Mouse (Mus musculus): ENCODE results near the gene Tada1.

GRCm38 (mm10) chr1:166429053-166429452 lies 50.2 kb downstream of the Tada1 start:
- TF ChIP-seq CTCF (IDR thresholded peaks at IDR 0.05; ENCODE audit: insufficient read depth, low read depth, low read length), result no peak
- TF ChIP-seq POLR2A (IDR thresholded peaks at IDR 0.05; ENCODE audit: insufficient read depth, low read depth, low read length), result no peak

All from olfactory bulb, adult 2 months (tissue).